Mouse (Mus musculus) small intestine, adult 2 months (tissue): ENCODE measurements around the gene Evi5.

ENCODE experiments used
- CTCF ChIP-seq: fragments of 200-500 bp; IDR thresholded peaks from 2 replicates; pipeline ENCODE4 v1.5.1; 2012; ENCODE audit warnings: low read depth, mild to moderate bottlenecking, control low read depth, inconsistent platforms, low read length, moderate library complexity, mixed read lengths; ENCODE audit not compliant: insufficient replicate concordance, insufficient read length; ENCODE audit errors: extremely low read depth
- POLR2A ChIP-seq: fragments of 200-500 bp; IDR thresholded peaks from 2 replicates; pipeline ENCODE4 v1.6.1; 2012; ENCODE audit warnings: low read depth, mild to moderate bottlenecking, control low read depth, inconsistent platforms, low read length, moderate library complexity

DNA sequence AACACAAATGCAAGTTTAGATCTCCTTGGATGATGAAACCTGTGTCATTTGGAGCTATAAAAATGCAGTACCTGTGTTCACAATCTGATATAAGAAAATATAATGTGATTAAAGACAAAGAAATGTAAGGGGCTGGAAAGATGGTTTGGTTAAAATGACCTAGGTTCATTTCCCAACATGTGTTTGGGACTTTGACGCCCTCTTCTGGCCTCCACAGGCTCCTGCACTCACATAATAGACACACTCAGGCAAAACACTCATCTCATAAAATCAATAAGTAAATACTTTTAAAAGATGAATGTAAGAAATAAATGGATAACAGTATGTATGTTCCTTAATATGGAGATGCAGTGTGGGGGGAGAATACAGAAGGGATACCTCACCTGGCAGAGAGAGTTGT is 2.1 kb upstream of the Evi5 start:
- TF ChIP-seq CTCF: no peak
- no peak for TF ChIP-seq POLR2A
